Mouse (Mus musculus) hindbrain, postnatal 0 days (tissue): Measurements from ENCODE around the gene Il1rapl1. TPM values are rescaled to one million over a fixed set of nuclear protein-coding genes. Genes with fewer than 3 reads are reported as not detected.
A peak's percentile ranks its signal among the peaks of the same experiment; 100 is the strongest.

Experiments
- ATAC-seq: fragments of 200-750 bp; cut with Nextera tagmentation; 2 replicates; pipeline ENCODE4 v1.8.0; 2017; ENCODE audit warnings: mild to moderate bottlenecking, moderate TSS enrichment, moderate library complexity
- DNase-seq: peaks from one replicate; pipeline ENCODE4 v3.0.0-alpha.2; 2015; ENCODE audit warnings: low spot score
- H3K27ac ChIP-seq: fragments of 300-500 bp; sonication (generic); 2 replicates; pipeline ENCODE4 v1.5.1; 2014; ENCODE audit warnings: mild to moderate bottlenecking
- H3K27me3 ChIP-seq: fragments of 300-500 bp; sonication (generic); 2 replicates; pipeline ENCODE4 v1.6.1; 2014; ENCODE audit warnings: low read length, mixed read lengths; ENCODE audit not compliant: insufficient read depth
- H3K36me3 ChIP-seq: fragments of 300-500 bp; sonication (generic); 2 replicates; pipeline ENCODE4 v1.6.1; 2014; ENCODE audit warnings: low read length, mixed read lengths; ENCODE audit not compliant: insufficient read depth
- H3K4me1 ChIP-seq: fragments of 300-500 bp; sonication (generic); 2 replicates; pipeline ENCODE4 v1.6.1; 2014; ENCODE audit warnings: antibody characterized with exemption, low read length, mixed read lengths; ENCODE audit not compliant: insufficient read depth
- H3K4me2 ChIP-seq: fragments of 300-500 bp; sonication (generic); 2 replicates; pipeline ENCODE4 v1.6.1; 2014; ENCODE audit warnings: low read depth, mild to moderate bottlenecking, low read length, moderate library complexity, mixed read lengths
- H3K4me3 ChIP-seq: fragments of 300-500 bp; sonication (generic); 2 replicates; pipeline ENCODE4 v1.5.1; 2014; ENCODE audit warnings: low read length
- H3K9ac ChIP-seq: fragments of 300-500 bp; sonication (generic); replicated peaks from 2 replicates; pipeline ENCODE4 v1.6.1; 2014; ENCODE audit warnings: mild to moderate bottlenecking, low read length, moderate library complexity, mixed read lengths
- H3K9me3 ChIP-seq: fragments of 300-500 bp; sonication (generic); 2 replicates; pipeline ENCODE4 v1.6.1; 2016; ENCODE audit warnings: low read length, mixed read lengths
- CTCF ChIP-seq: IDR thresholded peaks from 2 replicates; pipeline ENCODE4 v1.5.1; 2016; ENCODE audit warnings: antibody characterized with exemption, control low read depth, low read depth
- WGBS: fragments of 180-500 bp; shearing (Covaris S2); extraction: QIAGEN DNeasy Blood & Tissue Kit; methylation state at CpG from one replicate; pipeline ENCODE4 v1.1.7; 2014; 5-methylcytosine and 5-hydroxymethylcytosine counted together
- polyA plus RNA-seq: library from polyadenylated mRNA; unstranded; fragments of >200 nt; fragmentation: Nextera tagmentation; extraction: Ambion mirVana; gene quantifications from 2 replicates; pipeline ENCODE4 v1.2.1, GENCODE M21; 2015
- total RNA-seq: library from RNA; depleted of rRNA; stranded (reverse); fragments of >200 nt; gene quantifications from 2 replicates; pipeline ENCODE4 v1.2.3, GENCODE M21; 2014

Il1rapl1 gene
- total and polyA plus RNA-seq, 2 experiments from 2014 or later = 3.1 to 3.6 TPM

DNA sequence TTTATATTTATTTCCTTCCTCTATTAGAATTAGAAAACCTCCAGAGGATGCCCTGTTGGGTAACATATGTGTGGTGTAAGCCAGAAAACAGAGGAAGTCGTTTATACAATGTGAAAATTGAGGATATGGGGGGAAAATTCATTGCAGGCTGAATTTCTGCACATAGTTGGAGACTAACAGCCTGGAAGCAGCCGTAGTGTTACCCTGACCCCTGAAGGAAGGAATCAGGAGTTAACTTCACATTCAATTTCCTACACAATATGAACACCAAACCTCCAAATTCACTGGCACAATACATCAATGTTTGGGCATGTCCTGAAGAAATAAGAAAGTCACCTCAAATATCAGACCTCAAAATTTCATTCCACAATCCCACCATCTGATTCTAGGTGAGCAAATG is 3.2 kb downstream of the Il1rapl1 start:
- Histone ChIP-seq H3K27me3 (no peaks in the 10 kb centered on the region), H3K27ac (no peak overlapping the region), H3K36me3 (no peaks in the 10 kb centered on the region), H3K9ac (no peak overlapping the region), H3K4me1 (no peaks in the 10 kb centered on the region), H3K9me3 (no peaks in the 10 kb centered on the region), H3K4me3 (peak overlapping the region; percentile 44), H3K4me2 (peak overlapping the region; percentile 55)
- ATAC-seq (no peak), DNase-seq (peak; percentile 42)
- WGBS = 30% methylated on average over 2 of the region's 2 CpGs
- TF ChIP-seq CTCF = peak; percentile 42

DNA sequence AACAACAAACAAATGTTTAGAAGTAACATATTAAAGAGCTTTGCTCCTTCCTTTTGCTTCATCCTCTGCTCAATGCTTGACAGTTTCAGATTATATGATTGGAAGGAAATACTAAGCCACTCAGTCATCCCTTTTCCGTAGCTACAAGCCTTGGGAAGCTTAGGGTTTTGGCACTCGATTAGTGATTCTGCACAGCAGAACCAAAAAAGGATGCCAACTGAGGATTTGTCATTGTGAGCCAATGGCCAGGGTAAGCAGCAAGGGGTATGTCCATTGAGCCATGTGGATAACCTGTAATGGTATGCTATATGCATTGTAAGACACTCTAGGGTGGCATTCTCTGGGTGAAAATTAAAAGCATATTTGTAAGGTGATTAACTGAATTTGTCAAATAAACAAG is 5.7 kb downstream of the Il1rapl1 start:
- 52% methylated on average over 2 of the region's 2 CpGs for WGBS
- no peaks in the 10 kb centered on the region for H3K4me1 ChIP-seq
- TF ChIP-seq CTCF = no peak
- H3K9me3 ChIP-seq = no peaks in the 10 kb centered on the region
- H3K36me3 ChIP-seq = no peaks in the 10 kb centered on the region
- DNase-seq = peak; percentile 18
- H3K4me3 ChIP-seq = no peak overlapping the region
- H3K27ac ChIP-seq = no peak overlapping the region
- no peak for ATAC-seq
- H3K27me3 ChIP-seq = no peaks in the 10 kb centered on the region
- no peak overlapping the region for H3K9ac ChIP-seq
- no peak overlapping the region for H3K4me2 ChIP-seq

DNA sequence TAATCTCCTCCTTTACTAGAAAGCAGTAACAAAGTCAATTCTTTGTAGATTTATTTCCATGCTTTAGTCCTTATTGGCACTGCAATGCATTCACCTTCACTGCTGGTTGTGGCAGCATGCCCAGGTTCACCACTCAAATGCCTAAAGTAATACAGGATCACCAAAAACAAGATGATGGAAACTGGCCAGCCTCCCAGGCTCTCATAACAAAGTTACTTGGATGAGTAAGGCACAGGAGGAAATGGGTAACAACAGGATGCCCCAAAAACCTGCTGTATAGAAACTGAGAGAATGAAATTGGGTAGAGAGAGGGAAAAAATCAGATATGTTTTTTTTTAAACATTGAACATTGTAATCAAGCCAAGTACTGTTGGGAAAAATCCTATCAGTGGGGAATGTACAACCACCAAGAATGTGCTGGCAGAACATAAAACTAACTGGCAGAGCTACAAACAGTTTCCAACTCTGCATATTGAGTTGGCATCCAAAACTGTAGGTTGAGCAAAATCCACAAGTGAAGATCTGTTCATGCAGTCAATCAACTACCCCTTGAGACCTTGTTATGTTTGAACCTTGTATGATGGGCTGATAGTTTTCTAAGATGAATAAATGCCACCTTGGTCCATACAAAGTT is 21.4 kb downstream of the Il1rapl1 start:
- Histone ChIP-seq H3K27me3 (no peaks in the 10 kb centered on the region), H3K9ac (no peak overlapping the region), H3K4me1 (no peaks in the 10 kb centered on the region), H3K27ac (no peak overlapping the region), H3K9me3 (no peaks in the 10 kb centered on the region), H3K4me2 (no peak overlapping the region), H3K36me3 (no peaks in the 10 kb centered on the region), H3K4me3 (no peak overlapping the region)
- DNase-seq (no peak), ATAC-seq (no peak)
- no peak for TF ChIP-seq CTCF

DNA sequence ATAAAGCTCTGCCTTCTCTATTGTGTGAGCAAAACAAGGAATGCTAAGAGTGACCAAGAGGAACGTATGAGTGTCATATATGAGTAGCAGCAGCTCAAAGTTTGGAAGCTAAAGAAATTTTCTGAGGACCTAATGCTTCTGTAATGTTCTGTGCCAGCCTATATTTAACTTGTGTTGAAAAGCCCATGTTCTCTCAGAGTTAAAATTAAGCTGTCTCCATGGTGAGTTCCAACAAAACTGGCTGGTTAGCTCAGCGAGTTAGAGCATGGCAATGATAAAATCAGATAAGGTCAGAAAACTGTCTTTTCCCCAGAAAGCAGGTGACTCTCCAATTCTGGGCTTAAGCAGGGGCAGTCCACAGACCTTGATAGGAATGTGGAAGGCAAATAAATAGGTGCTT is 25.6 kb downstream of the Il1rapl1 start:
- TF ChIP-seq CTCF = no peak
- H3K9ac ChIP-seq = no peak overlapping the region
- no peak overlapping the region for H3K4me3 ChIP-seq
- WGBS = 65% methylated on average over 2 of the region's 2 CpGs
- DNase-seq (no peak), ATAC-seq (no peak)
- no peaks in the 10 kb centered on the region for H3K9me3 ChIP-seq
- no peaks in the 10 kb centered on the region for H3K4me1 ChIP-seq
- H3K27ac ChIP-seq = no peak overlapping the region
- no peak overlapping the region for H3K4me2 ChIP-seq
- no peaks in the 10 kb centered on the region for H3K36me3 ChIP-seq
- H3K27me3 ChIP-seq = no peaks in the 10 kb centered on the region

DNA sequence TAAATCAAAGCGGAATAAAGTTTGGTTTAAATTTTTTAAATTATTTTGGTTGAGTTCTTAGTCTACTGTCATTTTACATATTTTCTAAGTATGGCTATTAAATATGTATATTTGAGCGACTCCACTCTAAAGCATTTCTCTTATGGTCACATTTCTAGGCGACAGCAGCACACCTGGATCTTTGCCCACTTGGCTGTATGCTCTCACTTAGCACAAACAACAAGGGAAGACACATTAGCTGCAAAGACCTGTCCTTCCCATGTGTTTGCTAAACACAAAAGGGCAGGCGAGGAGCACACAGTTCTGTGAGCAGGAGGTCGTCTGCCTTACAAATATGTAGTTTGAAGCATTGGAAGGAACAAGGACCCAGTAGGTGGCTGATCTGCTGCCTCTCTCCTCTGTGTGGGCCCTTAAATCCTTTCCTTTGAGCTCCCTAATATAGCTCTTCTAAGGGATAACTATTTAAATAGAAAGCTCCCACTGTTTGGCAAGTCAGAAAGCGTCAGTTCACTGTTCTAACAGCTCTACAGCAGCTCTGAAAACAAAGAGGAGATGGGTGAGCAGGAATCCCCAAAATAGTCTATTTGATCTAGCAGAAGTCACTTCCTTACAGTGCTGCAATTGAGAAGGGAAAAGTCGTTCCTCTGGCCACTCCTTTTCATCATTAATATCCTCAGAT is 42.6 kb downstream of the Il1rapl1 start:
- DNase-seq (peak; percentile 34), ATAC-seq (no peak)
- no peak for TF ChIP-seq CTCF
- H3K4me3 ChIP-seq = no peak overlapping the region
- H3K27me3 ChIP-seq = no peaks in the 10 kb centered on the region
- no peaks in the 10 kb centered on the region for H3K36me3 ChIP-seq
- no peaks in the 10 kb centered on the region for H3K4me1 ChIP-seq
- no peak overlapping the region for H3K27ac ChIP-seq
- no peak overlapping the region for H3K9ac ChIP-seq
- WGBS = 42% methylated on average over 7 of the region's 7 CpGs
- H3K4me2 ChIP-seq = no peak overlapping the region
- H3K9me3 ChIP-seq = no peaks in the 10 kb centered on the region

DNA sequence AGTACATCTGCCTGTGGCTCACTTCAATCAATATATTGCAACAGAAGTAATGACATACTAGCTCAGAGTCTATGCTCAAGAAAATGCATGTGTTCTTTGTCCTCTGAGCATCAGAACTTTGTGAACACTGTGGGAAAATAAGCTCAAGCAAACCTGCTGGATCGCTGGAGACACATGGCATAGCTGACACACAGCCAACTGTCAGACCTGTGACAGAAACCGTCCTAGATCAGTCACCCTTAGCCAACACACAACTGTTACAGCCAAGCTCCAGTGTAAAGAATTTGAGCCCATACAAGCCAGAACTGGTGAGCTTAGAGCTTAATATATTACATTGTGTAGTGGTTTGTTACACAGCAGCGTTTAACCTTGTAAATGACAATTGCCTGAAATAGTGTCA is 45.1 kb downstream of the Il1rapl1 start:
- Histone ChIP-seq H3K9me3 (no peaks in the 10 kb centered on the region), H3K4me3 (no peak overlapping the region), H3K4me1 (no peaks in the 10 kb centered on the region), H3K9ac (no peak overlapping the region), H3K27ac (no peak overlapping the region), H3K36me3 (no peaks in the 10 kb centered on the region), H3K27me3 (no peaks in the 10 kb centered on the region), H3K4me2 (no peak overlapping the region)
- WGBS = 67% methylated on average over 3 of the region's 3 CpGs
- DNase-seq = no peak
- ATAC-seq = no peak
- TF ChIP-seq CTCF = no peak

DNA sequence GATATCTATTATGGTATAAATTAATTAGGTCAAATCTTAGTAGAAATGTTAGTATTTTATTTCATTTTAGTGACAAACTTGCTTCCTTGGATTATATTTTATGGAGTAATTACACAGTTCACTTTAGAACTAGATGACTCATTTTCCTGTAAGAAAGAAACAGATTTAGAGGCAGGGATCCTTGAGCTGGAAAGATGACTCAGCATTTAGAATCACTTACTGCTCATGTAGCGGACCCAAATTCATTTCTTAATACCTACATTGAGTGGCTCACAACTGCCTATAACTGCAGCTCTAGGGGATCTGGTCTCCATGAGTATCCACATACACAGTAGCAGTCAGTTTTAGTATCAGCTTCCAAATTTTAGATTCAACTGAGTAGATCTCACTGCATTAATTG is 71.9 kb downstream of the Il1rapl1 start:
- no peak for TF ChIP-seq CTCF
- ATAC-seq (no peak), DNase-seq (no peak)
- Histone ChIP-seq H3K4me1 (no peaks in the 10 kb centered on the region), H3K27me3 (no peaks in the 10 kb centered on the region), H3K4me2 (no peak overlapping the region), H3K4me3 (no peak overlapping the region), H3K9me3 (no peaks in the 10 kb centered on the region), H3K36me3 (no peaks in the 10 kb centered on the region), H3K27ac (no peak overlapping the region), H3K9ac (no peak overlapping the region)
- WGBS = 84% methylated on average over 1 of the region's 1 CpGs
